Mouse (Mus musculus): Measurements from ENCODE around the gene Slc29a3.

GRCm38 (mm10) chr10:60744543-60745290 lies 7.9 kb downstream of the Slc29a3 start:
- no peak for TF ChIP-seq USF1 (IDR thresholded peaks at IDR 0.05; ENCODE audit: low read depth)
- no peak for TF ChIP-seq POLR2A (IDR thresholded peaks at IDR 0.05; ENCODE audit: insufficient read length, low read depth)

All from myocyte (in vitro differentiated cells).